Mouse (Mus musculus) gastrocnemius, adult 8-10 months (tissue): ENCODE data around the gene Tmem35b. TPM values are rescaled to one million over a fixed set of nuclear protein-coding genes. Genes with fewer than 3 reads are reported as not detected.

Source experiments
- DNase-seq, 2 experiments: peaks; one replicate each; pipeline ENCODE4 v3.0.0; 2022; ENCODE audit warnings: low spot score in 2 of 2
- total RNA-seq, 4 experiments: library from RNA; stranded (reverse); gene quantifications; 2 replicates each; pipeline ENCODE4 v1.2.4; 2022

Tmem35b gene
- total RNA-seq, 4 experiments from 2014 or later: 0.70 to 1.2 (median 1.0) TPM

- no peak for DNase-seq
Measured at GRCm38 (mm10) chr4:127168211-127168913, 44.9 kb downstream of the Tmem35b start.

GRCm38 (mm10) chr4:127168914-127169345 is 45.4 kb downstream of the Tmem35b start, which contains the start of gene Dlgap3:
Dlgap3 (plus strand) TSS chr4:127169204.
- DNase-seq: no peak

GRCm38 (mm10) chr4:127169346-127170221 is 46.1 kb downstream of the Tmem35b start:
- DNase-seq: no peak

- no peak for DNase-seq
Measured at GRCm38 (mm10) chr4:127170866-127171265, 47.4 kb downstream of the Tmem35b start.

GRCm38 (mm10) chr4:127171341-127171905 is 47.9 kb downstream of the Tmem35b start:
- no peak for DNase-seq

GRCm38 (mm10) chr4:127172119-127172518 is 48.6 kb downstream of the Tmem35b start:
- DNase-seq: no peak

GRCm38 (mm10) chr4:127172614-127173013 is 49.1 kb downstream of the Tmem35b start:
- no peak for DNase-seq

GRCm38 (mm10) chr4:127173461-127173860 is 50.0 kb downstream of the Tmem35b start:
- DNase-seq: no peak

- DNase-seq: no peak
Measured at GRCm38 (mm10) chr4:127174075-127174899, 50.8 kb downstream of the Tmem35b start.

GRCm38 (mm10) chr4:127174900-127175278 is 51.4 kb downstream of the Tmem35b start:
- no peak for DNase-seq

GRCm38 (mm10) chr4:127177961-127178360 is 54.5 kb downstream of the Tmem35b start:
- DNase-seq: no peak

GRCm38 (mm10) chr4:127178671-127179070 is 55.2 kb downstream of the Tmem35b start:
- no peak for DNase-seq

Other genes with a start within 250 kb of the Tmem35b start
- gene Zmym4, start 155.6 kb upstream of the Tmem35b start, total RNA-seq: 10 to 100 TPM; 14.4 to 22.6 (median 17.8) TPM
- 10 to 100 TPM; 30.0 to 47.7 (median 40.3) TPM for gene Sfpq, start 102.4 kb upstream of the Tmem35b start, total RNA-seq
- 1 to 10 TPM; 4.4 to 7.8 (median 7.2) TPM for gene Zmym1, start 62.5 kb upstream of the Tmem35b start, total RNA-seq
- 1 to 10 TPM; 4.4 to 5.0 (median 4.7) TPM for gene Zmym6, start 46.3 kb upstream of the Tmem35b start, total RNA-seq
- under 1 TPM in 3 of 4 experiments, not detected in 1; 0.11 to 0.15 (median 0.13) TPM for gene Dlgap3, start 45.5 kb downstream of the Tmem35b start, total RNA-seq
- 10 to 100 TPM; 35.4 to 41.1 (median 39.3) TPM for gene Smim12, start 120.1 kb downstream of the Tmem35b start, total RNA-seq
- 1 to 10 TPM; 1.8 to 4.2 (median 2.3) TPM for gene Gja4, start 190.3 kb downstream of the Tmem35b start, total RNA-seq
- gene Gjb3, start 207.2 kb downstream of the Tmem35b start, total RNA-seq: not detected
- gene Gjb4, start 230.4 kb downstream of the Tmem35b start, total RNA-seq: not detected
- not detected for gene Gjb5, start 234.5 kb downstream of the Tmem35b start, total RNA-seq